Mouse (Mus musculus) liver, adult 2 months (tissue): ENCODE data around the gene Taf8.

ENCODE experiments used
- CTCF ChIP-seq: fragments of 200-500 bp; IDR thresholded peaks from 2 replicates; pipeline ENCODE4 v1.5.1; 2011; ENCODE audit warnings: low read depth, low read length, control low read depth
- POLR2A ChIP-seq: fragments of 200-500 bp; IDR thresholded peaks from 2 replicates; pipeline ENCODE4 v1.6.1; 2011; ENCODE audit warnings: low read length, control low read depth; ENCODE audit not compliant: insufficient read depth; ENCODE audit errors: extremely low read depth

GRCm38 (mm10) chr17:47508012-47508608 lies 6.0 kb upstream of the Taf8 start:
- TF ChIP-seq CTCF (no peak), POLR2A (0 out of 2 replicates have a peak, but pooled peaks have one; percentile 47)
